Mouse (Mus musculus): ENCODE data around the gene Scgb1b12.
"Not testable (repeated sequence)": the region's sequence is repeated elsewhere in the genome, so short reads cannot be mapped to it uniquely, and the experiment has no call there.

Scgb1b12 gene

GRCm38 (mm10) chr7:32333882-32334281, at the start of gene Scgb1b12:
Gene Scgb1b12 (plus strand): TSS chr7:32334182.
- TF ChIP-seq GATA4 (IDR thresholded peaks at IDR 0.05; ENCODE audit: insufficient replicate concordance, low read length): not testable (repeated sequence)

GRCm38 (mm10) chr7:32327145-32327544, 6.8 kb upstream of the Scgb1b12 start, which contains the start of gene Scgb2b12:
Gene Scgb2b12 (minus strand): TSS chr7:32327245.
- TF ChIP-seq GATA4 (IDR thresholded peaks at IDR 0.05; ENCODE audit: insufficient replicate concordance, low read length): not testable (repeated sequence)

All from liver, adult (tissue).